Mouse (Mus musculus): ENCODE measurements around the gene Vmn1r206.
"Not testable (repeated sequence)": the region's sequence is repeated elsewhere in the genome, so short reads cannot be mapped to it uniquely, and the experiment has no call there.

Gene Vmn1r206

DNA sequence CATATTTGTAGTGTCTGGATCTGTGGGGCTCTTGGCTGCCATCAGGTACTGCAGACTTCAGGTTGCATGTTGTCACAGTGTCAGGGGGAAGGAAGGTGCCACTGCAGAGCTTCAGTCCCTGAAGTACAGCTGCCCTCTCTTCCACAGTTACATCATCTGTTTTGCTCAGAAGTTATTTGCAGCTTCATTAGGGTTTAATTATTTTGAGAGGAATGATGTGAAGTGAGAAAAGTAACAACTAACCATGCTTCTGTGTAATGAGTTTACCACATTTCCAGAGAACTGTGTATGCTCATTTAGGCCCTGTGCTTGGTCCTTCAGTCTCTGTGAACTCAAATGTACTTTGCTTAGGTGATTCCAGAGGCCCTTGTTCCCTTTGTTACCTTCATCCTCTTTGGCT lies at the start of gene Vmn1r206:
TSS of gene Vmn1r206 (minus strand) at position 101 of the 400 bp plus-strand sequence.
- not testable (repeated sequence) for DNase-seq (ENCODE audit: extremely low read depth, low read depth, low spot score)

DNA sequence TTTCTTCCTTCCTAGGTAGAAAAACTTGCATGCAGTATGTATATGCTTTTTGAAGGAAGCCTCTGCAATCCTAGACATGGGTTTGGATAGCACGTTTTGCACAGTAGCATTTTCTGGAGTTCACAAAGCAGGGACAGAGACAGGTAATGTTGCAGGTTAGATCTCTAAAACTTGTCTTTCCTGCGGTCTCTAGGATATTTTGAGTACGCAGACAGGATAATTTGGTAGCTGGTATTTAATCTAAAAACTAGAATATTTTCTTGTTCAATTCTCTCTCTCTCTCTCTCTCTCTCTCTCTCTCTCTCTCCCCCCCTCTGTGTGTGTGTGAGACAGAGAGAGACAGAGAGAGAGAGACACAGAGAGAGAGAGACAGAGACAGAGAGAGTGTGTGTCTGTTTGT lies 31.2 kb downstream of the Vmn1r206 start, which contains the start of gene Vmn1r205:
TSS of gene Vmn1r205 (minus strand) at position 101 of the 400 bp plus-strand sequence.
- DNase-seq (ENCODE audit: extremely low read depth, low read depth, low spot score), result no peak

GRCm38 (mm10) chr13:22583336-22583735 lies 40.7 kb downstream of the Vmn1r206 start:
- not testable (repeated sequence) for DNase-seq (ENCODE audit: extremely low read depth, low read depth, low spot score)

DNA sequence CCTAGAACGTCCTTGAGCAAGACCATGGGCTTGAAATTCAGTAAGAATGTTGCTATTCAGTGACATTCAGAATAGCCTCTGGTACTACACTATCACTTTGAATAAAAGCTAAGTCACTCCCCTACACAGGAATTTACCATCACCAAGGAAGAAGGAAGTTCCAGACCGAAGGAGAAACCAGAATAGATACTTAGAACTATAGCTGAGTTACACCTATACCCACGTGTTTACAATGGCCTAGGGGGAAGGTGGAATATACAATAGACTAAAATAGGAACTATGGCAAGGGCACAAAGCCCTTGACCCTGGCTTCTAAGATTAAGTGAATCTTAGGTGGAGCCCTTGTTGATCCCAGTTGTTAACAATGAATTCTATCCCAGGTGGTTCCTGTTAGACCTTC lies 49.1 kb downstream of the Vmn1r206 start:
- DNase-seq (ENCODE audit: extremely low read depth, low read depth, low spot score), result not testable (repeated sequence)

All from fat pad, adult 2 months (tissue).